Mouse (Mus musculus) stomach, postnatal 0 days (tissue): ENCODE data around the gene Ocel1.

ENCODE experiments used
- CTCF ChIP-seq: IDR thresholded peaks from 2 replicates; pipeline ENCODE4 v1.5.1; 2016; ENCODE audit warnings: antibody characterized with exemption, low read depth, mild to moderate bottlenecking, moderate library complexity
- EP300 ChIP-seq: optimal IDR thresholded peaks from 2 replicates; pipeline ENCODE3; 2016; ENCODE audit warnings: antibody characterized with exemption

GRCm38 (mm10) chr8:71383860-71384259 is 12.8 kb downstream of the Ocel1 start:
- TF ChIP-seq EP300 = no peak
- no peak for TF ChIP-seq CTCF
